Mouse (Mus musculus): ENCODE measurements around the gene Vps35.

DNA sequence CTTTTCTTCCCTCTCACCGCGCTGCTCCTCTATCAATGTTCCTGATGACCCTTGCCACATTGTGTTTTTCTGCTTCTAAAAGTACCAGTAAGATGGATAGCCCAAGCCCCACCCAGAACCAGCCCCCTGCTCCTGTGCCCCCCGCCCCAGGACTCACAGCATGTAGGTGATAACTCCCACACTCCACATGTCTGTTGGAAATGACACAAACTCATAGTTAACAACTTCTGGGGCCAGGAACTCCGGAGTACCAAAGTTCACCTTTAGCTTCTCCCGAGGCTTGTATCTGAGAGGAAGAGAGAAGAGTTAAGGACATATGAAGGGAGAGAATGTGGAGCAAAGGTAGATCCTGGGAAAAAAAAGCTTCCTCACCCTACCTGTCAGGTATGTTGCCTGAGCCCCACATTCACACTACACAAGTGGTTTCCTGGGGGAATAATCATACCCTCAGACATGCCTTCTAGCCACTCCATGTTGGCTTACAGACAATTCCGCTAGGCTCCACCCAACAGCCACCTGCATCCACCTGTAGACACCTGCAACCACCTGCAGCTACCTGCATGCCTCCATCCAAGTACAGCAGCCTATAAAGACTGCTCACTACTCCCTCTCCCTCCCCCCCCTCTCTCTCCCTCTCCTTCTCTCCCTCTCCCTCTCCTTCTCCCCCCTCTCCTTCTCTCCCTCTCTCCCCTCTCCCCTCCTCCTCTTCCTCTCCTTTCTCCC, 36.8 kb upstream of the Vps35 start:
- TF ChIP-seq CTCF (IDR thresholded peaks at IDR 0.05; ENCODE audit: control insufficient read depth, insufficient read depth, insufficient replicate concordance, low read depth, low read length) (no peak), POLR2A (IDR thresholded peaks at IDR 0.05; ENCODE audit: control insufficient read depth, low read depth, low read length) (no peak)
